Mouse (Mus musculus) gastrocnemius, postnatal 14 days (tissue): ENCODE measurements around the gene Spem2. TPM values are rescaled to one million over a fixed set of nuclear protein-coding genes. Genes with fewer than 3 reads are reported as not detected.
"Not testable (repeated sequence)": the region's sequence is repeated elsewhere in the genome, so short reads cannot be mapped to it uniquely, and the experiment has no call there.

Experiments
- DNase-seq: peaks from one replicate; pipeline ENCODE4 v3.0.0; 2021; ENCODE audit warnings: mixed read lengths
- intact Hi-C: fragments of 180-260 bp; cut with DNase I; formaldehyde crosslinking; loops from one replicate; pipeline ENCODE4 v1.15.1; 2025; ENCODE audit warnings: low total_unique reads
- long read RNA-seq, 2 experiments: library from polyadenylated mRNA; stranded (forward); transcript quantifications; one replicate each; pipeline ENCODE4 v2.0.0; 2021
- total RNA-seq, 2 experiments: library from RNA; stranded (reverse); gene quantifications; 2 replicates each; pipeline ENCODE4 v1.2.3; 2021

The Spem2 gene
- total RNA-seq: not detected
- long read RNA-seq, experiment 1: 0 reads
- long read RNA-seq, experiment 2: 0 reads

- intact Hi-C loops: no loop called here
- DNase-seq: no peak
Measured at GRCm38 (mm10) chr11:69818365-69818764, at the start of gene Spem2. Spem2 (minus strand) TSS chr11:69818465.

DNA sequence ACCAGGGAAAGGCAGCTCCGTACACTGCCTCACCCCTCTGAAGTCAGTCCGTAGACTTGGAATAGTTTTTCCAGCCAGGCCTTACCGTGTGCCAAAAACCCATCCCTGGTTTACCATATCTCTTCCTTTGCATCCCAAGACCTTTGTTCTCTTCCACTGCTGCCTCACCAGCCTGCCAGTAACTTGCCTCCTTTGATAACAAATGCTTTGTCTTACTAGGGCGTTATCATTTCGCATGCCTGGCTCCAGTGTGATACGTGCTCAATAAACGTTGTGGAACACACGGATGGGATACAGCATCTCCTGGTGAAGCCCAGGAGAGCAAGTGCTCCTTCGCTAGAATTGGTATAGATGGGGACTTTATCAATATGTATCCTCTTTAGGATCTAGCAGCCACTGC, 49.1 kb upstream of the Spem2 start:
- DNase-seq: no peak
- intact Hi-C loops: no loop called here

GRCm38 (mm10) chr11:69865561-69865960, 47.3 kb upstream of the Spem2 start:
- intact Hi-C loops: no loop called here
- no peak for DNase-seq

GRCm38 (mm10) chr11:69864138-69864860, 46.0 kb upstream of the Spem2 start:
- intact Hi-C loops: no loop called here
- no peak for DNase-seq

GRCm38 (mm10) chr11:69863729-69864128, 45.5 kb upstream of the Spem2 start:
- DNase-seq, intact Hi-C loops: not testable (repeated sequence)

DNA sequence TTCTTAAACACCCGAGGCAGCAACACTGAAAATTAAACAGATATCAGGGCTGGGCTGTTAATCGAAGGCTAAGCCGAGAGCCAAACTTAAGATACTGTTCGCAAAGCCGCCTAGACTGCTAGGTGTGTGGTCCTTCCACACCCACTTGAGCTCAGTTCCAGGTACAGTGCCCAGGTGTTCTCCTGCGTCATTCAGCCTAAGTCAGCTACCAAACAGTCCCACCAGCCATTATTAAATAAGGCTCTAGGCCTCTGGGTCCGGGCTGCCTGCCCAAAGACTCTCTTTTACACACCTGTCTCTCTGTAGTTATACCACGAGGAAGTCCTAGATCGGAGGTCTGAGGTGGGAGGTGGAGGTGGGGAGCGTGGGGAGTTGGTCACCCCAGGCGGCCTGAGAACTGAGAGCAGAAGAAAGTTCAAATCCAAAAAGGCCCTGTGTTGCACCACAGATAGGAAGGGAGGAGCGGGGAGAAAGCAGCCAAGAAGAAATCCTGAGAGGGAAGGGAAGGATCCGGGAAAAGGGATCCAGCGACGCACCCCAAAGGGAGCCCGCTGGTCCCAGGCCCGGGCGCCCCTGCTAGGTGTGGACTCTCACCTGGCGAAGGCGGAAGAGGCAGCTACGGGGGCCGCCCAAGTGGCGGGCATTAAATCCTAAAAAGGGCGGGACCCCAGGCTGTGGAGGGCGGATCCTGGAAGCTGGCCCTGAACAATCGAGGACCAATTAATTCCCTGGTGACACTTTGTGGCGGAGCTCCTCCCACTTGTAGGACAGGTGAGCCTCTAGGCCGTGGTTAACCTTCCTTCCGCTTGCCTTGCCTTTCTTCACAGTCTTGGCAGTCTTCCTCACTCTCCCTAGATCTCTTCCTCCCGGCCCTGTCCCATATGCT, 40.1 kb upstream of the Spem2 start, which contains the start of gene Tnk1:
Gene Tnk1, minus strand, starts transcription at position 618 of the 886 bp plus-strand sequence.
- intact Hi-C loops: no loop called here
- no peak for DNase-seq

GRCm38 (mm10) chr11:69855347-69855746, 37.1 kb upstream of the Spem2 start:
- DNase-seq: no peak

DNA sequence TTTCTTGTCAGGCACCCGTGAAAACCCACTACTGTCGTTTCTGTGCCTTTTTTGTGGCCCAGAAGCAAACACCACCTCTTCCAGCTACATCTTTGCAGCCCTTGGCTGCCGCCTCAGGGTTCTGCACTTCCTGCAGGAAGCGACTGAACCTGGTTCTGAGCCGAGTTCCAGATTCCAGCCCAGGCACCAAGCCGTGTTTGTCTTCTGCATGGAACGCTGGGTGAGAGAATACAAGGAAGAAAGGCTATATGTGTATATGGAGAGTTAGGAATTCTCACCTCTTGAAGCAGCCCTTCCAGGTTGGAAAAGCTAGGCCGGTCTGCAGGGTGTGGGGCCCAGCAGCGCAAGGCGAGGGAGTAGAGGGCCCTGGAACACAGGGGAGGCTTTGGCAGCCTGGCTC, 36.4 kb upstream of the Spem2 start:
- intact Hi-C loops: no loop called here
- DNase-seq: no peak

More at GRCm38 (mm10) chr11:69855347-69855746, 37.1 kb upstream of the Spem2 start:
- intact Hi-C loops: no loop called here

DNA sequence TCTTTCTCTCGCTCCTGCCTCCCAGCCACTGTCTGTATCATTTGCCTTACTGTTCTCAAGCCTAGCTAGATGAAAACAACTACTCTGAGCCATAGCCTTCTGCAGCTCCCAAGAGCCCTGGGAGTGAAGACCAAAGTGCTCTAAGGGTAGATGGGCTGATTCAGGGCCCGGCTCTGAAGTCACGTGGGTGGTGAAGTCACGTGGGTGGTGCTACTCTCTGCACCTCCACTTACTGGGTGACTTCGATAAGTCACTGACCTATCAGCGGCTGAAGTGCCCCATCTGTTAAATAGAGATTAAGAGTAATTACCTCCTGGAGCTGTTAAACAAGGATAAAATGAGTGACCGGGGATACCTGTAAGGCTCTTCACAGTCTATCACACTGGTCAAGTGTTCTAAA, 35.7 kb upstream of the Spem2 start:
- intact Hi-C loops: no loop called here
- DNase-seq: no peak

DNA sequence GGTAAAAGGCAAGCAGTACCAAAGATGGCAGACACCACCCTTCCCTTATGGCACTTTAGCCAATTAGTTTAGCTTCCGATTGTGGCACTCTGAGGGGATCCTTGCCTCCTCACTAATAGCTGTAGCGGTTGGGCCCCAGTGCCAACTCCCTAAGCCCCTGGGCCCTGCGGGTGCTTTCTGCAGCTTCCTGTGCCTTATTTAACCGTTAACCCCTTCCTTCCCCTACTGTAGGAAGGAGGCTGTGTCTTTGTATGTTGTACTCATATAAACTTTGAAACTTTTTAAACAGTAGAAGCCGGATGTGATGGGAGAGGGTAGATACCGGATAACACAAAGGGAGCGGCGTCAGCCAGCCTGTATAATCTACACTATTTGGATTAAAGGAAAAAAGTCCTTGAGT, 32.5 kb upstream of the Spem2 start:
- intact Hi-C loops: no loop called here
- DNase-seq: no peak

DNA sequence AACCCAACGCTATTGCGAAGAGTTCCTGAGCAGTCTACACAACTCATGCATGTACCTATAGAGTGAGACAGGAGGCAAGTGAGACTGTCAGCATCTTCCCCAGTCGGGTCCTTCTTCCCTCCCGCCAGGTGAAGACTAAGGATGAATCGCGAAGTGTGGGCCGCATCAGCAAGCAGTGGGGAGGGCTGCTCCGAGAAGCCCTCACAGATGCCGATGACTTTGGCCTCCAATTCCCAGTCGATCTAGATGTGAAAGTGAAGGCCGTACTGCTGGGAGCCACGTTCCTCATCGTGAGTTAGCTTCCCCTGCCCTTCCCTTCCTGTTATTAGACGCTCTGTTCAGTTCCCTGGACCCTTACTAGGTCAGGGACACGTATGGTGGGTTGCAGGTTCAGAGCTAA, 31.6 kb upstream of the Spem2 start:
- DNase-seq: no peak
- intact Hi-C loops: loop anchor here (10.0 kb wide), 1 partner anchor 45 kb away; the partner anchor contains the start of gene Acap1

DNA sequence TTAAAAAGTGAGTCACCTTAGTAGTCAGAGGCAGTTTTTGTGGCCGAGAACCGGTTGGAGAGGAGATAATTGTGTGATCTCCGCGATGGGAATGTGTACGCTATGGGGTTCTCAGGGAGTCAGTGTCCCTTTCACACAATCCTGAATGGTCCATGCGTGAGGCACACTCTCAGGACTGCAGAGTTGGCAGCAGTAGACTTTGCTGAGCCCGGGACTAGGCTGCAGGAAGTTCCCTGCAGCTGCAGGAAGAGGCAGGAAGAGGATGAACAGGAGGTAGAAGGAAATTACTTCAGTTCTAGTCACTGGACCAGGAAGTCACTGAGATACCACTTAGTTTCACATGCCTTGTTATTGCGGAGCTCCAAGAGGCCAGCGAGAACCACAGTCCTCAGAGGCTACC, 30.9 kb upstream of the Spem2 start:
- intact Hi-C loops: loop anchor here (10.0 kb wide), 1 partner anchor 46 kb away; the partner anchor contains the start of gene Acap1
- DNase-seq: no peak

DNA sequence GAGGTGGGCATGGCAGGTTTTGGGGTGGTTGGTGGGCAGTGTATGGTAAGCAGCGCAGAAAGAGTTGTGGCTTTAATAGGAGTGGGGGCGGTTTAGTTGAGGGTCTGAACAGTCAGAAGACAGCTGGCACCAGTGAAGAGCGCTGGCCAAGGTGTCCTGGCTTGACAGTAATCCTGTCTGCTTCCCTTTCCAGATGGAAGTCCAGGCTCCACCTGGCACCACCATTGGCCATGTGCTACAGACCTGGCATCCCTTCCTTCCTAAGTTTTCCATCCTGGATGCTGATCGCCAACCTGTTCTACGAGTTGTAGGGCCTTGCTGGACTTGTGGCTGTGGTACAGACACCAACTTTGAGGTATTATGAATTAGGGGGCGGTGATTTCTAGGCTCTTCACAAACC, 29.8 kb upstream of the Spem2 start:
- no peak for DNase-seq
- intact Hi-C loops: loop anchor here (10.0 kb wide), 1 partner anchor 47 kb away; the partner anchor contains the start of gene Acap1

DNA sequence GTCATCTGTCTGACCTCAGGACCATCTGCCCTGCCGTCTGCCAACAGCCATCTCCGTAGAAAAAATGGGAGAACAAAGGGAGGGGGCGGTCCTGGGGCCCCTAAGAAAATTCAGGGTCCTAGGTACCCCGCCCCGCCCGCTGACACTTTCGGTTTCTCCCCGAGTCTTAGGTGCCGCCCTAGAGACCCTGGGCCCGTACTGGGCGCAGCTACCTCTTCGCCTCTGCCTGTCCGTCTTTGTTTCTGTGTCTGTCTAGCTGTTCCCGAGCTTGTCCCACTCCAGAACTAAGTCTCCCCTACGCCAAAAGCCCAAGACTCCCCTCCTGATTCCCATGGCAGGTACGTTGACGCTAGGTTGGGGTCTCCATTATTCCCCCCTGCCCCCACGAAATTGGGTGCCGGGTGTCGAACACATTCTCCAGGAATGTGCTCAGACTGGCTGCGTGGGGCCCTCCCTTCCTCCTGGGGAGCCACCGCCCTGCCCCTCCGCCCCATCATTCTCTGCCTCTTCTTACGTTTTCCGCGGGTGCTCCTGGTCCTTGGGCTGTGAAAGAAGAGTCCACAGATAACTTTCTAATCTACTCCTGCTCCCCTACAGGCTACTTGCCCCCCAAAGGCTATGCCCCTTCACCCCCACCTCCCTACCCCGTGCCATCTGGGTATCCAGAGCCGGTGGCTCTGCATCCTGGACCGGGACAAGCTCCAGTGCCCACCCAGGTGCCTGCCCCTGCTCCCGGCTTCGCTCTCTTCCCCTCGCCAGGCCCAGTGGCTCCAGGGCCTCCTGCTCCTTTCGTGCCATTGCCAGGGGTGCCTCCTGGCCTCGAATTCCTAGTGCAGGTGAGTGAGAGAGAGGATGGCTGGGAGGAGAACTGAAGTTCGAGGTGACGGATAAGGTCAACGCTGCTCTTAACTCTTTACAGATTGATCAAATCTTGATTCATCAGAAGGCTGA, 28.7 kb upstream of the Spem2 start:
- intact Hi-C loops: loop anchor here (10.0 kb wide), 1 partner anchor 48 kb away; the partner anchor contains the start of gene Acap1
- DNase-seq: no peak

DNA sequence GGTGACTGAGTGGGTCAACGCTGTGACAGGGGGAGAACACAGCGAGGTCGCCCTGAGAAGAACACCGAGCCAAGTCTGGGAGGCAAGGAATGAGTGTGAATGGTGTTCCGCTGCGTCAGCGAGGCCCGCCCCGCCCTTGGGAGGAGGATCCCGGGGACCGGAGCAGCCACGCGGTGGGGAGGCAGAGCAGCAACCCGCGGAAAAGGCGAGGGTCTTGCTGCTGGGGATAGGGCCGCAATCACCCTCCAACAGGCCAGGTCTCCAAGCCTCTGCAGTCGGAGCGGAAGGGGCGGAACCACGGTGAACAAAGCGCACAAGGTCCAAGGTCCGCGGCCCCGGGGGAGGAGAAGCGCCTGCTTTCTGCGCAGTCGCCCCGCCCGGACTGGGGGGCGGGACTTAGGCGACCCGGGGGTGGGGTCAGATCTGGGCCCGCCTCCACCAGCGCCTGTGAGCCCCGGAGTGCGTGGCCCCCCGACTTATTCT, 28.0 kb upstream of the Spem2 start, which contains the start of gene Plscr3:
Gene Plscr3, plus strand, starts transcription at position 179 of the 483 bp plus-strand sequence.
- peak; percentile 91 for DNase-seq
- intact Hi-C loops: loop anchor here (10.0 kb wide), 1 partner anchor 49 kb away; the partner anchor contains the start of gene Acap1

DNA sequence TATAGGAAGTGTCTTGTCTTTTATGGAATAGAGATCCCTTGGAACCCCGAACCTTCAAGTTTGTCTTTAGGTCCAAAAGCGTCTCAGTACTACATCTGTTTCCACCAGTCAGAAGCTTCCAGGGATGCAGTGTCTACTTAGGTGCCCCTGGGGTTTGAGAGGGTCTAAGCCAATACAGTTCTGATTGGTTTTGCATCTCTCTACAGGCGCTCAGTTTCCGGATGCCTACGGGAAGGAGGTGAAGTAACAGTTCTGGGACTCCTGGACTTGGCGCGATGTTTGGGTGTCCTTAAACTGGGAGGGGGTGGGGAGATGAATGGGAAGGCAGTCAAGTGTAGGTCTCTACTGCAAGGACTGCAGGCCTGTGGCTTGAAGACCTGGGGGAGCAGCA, 20.4 kb upstream of the Spem2 start:
- intact Hi-C loops: loop anchor here (5.0 kb wide), 1 partner anchor 36 kb away; the partner anchor contains the start of gene Fgf11
- DNase-seq: no peak

DNA sequence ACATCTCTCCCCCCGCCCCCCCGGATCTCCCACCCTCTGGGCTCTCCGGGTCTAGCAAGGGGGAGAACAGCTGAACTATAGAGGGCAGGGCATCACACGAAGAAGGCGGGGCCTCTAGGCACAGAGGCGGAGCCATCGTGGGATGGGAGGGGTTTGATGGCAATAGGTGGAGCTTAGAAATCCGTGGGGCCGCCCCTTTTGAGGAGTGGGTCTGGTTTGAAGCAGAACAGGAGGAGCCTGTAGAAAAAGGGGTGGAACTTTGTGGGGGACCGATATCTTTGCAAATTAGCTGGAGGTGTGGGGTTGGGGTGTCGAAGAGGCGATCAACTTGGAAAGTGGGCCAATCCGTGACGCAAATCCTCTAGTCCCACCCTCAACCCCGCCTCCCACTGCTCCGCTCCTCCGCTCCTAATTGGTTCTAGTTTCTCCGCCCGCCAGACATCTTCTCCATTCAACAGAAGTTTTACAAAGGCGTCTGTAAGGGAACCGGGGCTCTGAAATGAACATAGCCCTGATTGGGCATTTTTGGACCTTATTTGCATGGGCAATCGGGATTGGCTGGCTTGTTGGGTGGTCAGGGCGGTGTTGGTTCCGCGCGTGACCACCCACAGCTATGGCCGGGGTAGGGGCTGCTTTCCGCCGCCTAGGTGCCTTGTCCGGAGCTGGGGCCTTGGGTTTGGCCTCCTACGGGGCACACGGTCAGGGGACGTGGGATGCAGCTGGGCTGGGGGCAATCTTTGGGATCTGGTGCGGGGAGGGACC, 19.9 kb upstream of the Spem2 start, which contains the start of gene Tmem256:
Gene Tmem256, plus strand, starts transcription at position 563 of the 762 bp plus-strand sequence.
- intact Hi-C loops: loop anchor here (5.0 kb wide), 1 partner anchor 36 kb away; the partner anchor contains the start of gene Fgf11
- peak; percentile 94 for DNase-seq

DNA sequence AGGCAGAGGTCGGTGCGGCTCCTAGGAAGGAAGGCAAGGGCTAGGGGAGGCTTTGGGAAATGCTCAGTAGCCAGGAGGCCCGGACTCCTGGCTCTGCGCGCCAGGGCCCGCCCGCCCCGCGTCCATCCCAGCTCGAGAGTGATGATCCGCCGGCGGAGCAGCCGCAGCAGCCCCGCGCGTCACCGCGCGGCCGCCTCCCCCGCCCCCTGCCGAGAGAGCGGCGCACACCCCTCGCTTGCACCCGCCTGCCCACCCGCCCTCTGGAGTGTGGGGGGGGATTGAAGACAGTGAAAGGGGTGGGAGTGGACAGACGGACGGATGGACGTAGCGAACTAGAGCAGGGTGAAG, 19.3 kb upstream of the Spem2 start, which contains the start of gene Nlgn2:
Gene Nlgn2, minus strand, starts transcription at position 181 of the 348 bp plus-strand sequence.
- no peak for DNase-seq
- intact Hi-C loops: loop anchor here (5.0 kb wide), 1 partner anchor 35 kb away; the partner anchor contains the start of gene Fgf11
